Mouse (Mus musculus): ENCODE results near the gene Mrrf.

Mrrf gene

DNA sequence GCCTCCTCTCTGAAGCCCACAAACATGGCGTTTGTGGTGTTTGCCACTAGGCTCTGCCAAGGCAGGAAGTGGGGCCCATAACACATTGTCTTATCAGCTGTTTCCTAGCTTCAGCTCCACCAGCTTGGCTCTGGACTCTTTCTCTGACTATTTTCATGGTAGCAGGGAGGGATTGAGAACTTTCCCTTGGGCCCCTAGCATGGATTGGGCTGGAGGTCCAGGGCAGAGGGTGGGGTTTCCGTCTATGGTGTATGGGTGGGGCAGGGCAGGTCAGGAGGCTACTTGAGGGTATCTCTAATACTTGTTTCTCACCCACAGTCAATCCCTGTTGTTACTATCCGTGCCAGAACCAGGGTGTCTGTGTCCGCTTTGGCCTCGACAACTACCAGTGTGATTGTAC is 100.7 kb downstream of the Mrrf start:
- no peak for DNase-seq

- DNase-seq: no peak
Measured at GRCm38 (mm10) chr2:36237557-36237956, 101.4 kb downstream of the Mrrf start.

- no peak for DNase-seq
Measured at GRCm38 (mm10) chr2:36238467-36238866, 102.3 kb downstream of the Mrrf start.

GRCm38 (mm10) chr2:36238951-36239350 is 102.8 kb downstream of the Mrrf start:
- DNase-seq: no peak
